Mouse (Mus musculus) left cerebral cortex, postnatal 25 days (tissue): Measurements from ENCODE around the gene Defb36. TPM values are rescaled to one million over a fixed set of nuclear protein-coding genes. Genes with fewer than 3 reads are reported as not detected.

ENCODE experiments used
- DNase-seq, 2 experiments: peaks; one replicate each; pipeline ENCODE4 v3.0.0; 2022; ENCODE audit warnings: low spot score in 2 of 2, mixed read lengths in 1 of 2
- intact Hi-C: fragments of 180-260 bp; cut with DNase I; formaldehyde crosslinking; loops from one replicate; pipeline ENCODE4 v1.15.1; 2025
- total RNA-seq, 2 experiments: library from RNA; stranded (reverse); gene quantifications; 2 replicates each; pipeline ENCODE4 v1.2.3; 2021

The Defb36 gene
- total RNA-seq, 2 experiments from 2014 or later = not detected

- no peak for DNase-seq
- intact Hi-C loops = loop anchor here (5.0 to 10.0 kb wide), 2 partner anchors 147 to 215 kb away; partner anchors contain the start of gene Bcl2l1
Measured at GRCm38 (mm10) chr2:152617374-152617773, 13.2 kb downstream of the Defb36 start.

- intact Hi-C loops = no loop called here
Measured at GRCm38 (mm10) chr2:152620367-152621134, 16.4 kb downstream of the Defb36 start.

GRCm38 (mm10) chr2:152622151-152622550 lies 18.0 kb downstream of the Defb36 start:
- intact Hi-C loops = no loop called here
- DNase-seq = no peak

More at GRCm38 (mm10) chr2:152620367-152621134, 16.4 kb downstream of the Defb36 start:
- peak in 1 of 2 experiments; percentile 62 for DNase-seq

GRCm38 (mm10) chr2:152622953-152623352 lies 18.8 kb downstream of the Defb36 start, which contains the start of gene Defb25:
TSS of gene Defb25 (minus strand) at chr2:152623053.
- intact Hi-C loops = no loop called here
- no peak for DNase-seq

- intact Hi-C loops = no loop called here
- no peak for DNase-seq
Measured at GRCm38 (mm10) chr2:152624566-152624965, 20.4 kb downstream of the Defb36 start.

- DNase-seq = no peak
- intact Hi-C loops = no loop called here
Measured at GRCm38 (mm10) chr2:152625256-152625655, 21.1 kb downstream of the Defb36 start.

GRCm38 (mm10) chr2:152626774-152627591 lies 22.9 kb downstream of the Defb36 start, which contains the start of gene Rem1:
TSS of gene Rem1 (plus strand) at chr2:152626951.
- DNase-seq = no peak
- intact Hi-C loops = no loop called here

GRCm38 (mm10) chr2:152628066-152628465 lies 23.9 kb downstream of the Defb36 start:
- intact Hi-C loops = no loop called here
- no peak for DNase-seq

- intact Hi-C loops = no loop called here
- no peak for DNase-seq
Measured at GRCm38 (mm10) chr2:152629239-152629638, 25.1 kb downstream of the Defb36 start.

- no peak for DNase-seq
Measured at GRCm38 (mm10) chr2:152629904-152630303, 25.8 kb downstream of the Defb36 start.

GRCm38 (mm10) chr2:152633334-152633733 lies 29.2 kb downstream of the Defb36 start:
- DNase-seq = no peak
- intact Hi-C loops = no loop called here

More at GRCm38 (mm10) chr2:152629904-152630303, 25.8 kb downstream of the Defb36 start:
- intact Hi-C loops = no loop called here

GRCm38 (mm10) chr2:152634311-152634710 lies 30.2 kb downstream of the Defb36 start:
- no peak for DNase-seq
- intact Hi-C loops = no loop called here

GRCm38 (mm10) chr2:152636246-152637005 lies 32.3 kb downstream of the Defb36 start:
- DNase-seq = no peak
- intact Hi-C loops = no loop called here

GRCm38 (mm10) chr2:152637006-152637322 lies 32.8 kb downstream of the Defb36 start:
- no peak for DNase-seq
- intact Hi-C loops = no loop called here

- intact Hi-C loops = no loop called here
Measured at GRCm38 (mm10) chr2:152637381-152637780, 33.3 kb downstream of the Defb36 start.

GRCm38 (mm10) chr2:152638865-152639264 lies 34.7 kb downstream of the Defb36 start:
- intact Hi-C loops = no loop called here
- DNase-seq = no peak

More at GRCm38 (mm10) chr2:152637381-152637780, 33.3 kb downstream of the Defb36 start:
- DNase-seq = no peak

- DNase-seq = no peak
- intact Hi-C loops = no loop called here
Measured at GRCm38 (mm10) chr2:152639406-152640113, 35.4 kb downstream of the Defb36 start.

GRCm38 (mm10) chr2:152652901-152653620 lies 48.9 kb downstream of the Defb36 start:
- intact Hi-C loops = no loop called here
- DNase-seq = no peak
